Mouse (Mus musculus): ENCODE measurements around the gene Htra1. TPM values are rescaled to one million over a fixed set of nuclear protein-coding genes. Genes with fewer than 3 reads are reported as not detected.

The Htra1 gene
- polyA plus RNA-seq, 1 experiment from 2014 or later, result 8.3 TPM

- ATAC-seq (ENCODE audit: insufficient number of reproducible peaks, low FRiP score, low TSS enrichment, low read depth), result no peak
- no peak overlapping the region for H3K27ac ChIP-seq (replicated peaks; ENCODE audit: low read depth, low read length)
- H3K4me1 ChIP-seq (ENCODE audit: control insufficient read depth, insufficient read depth, low read length), result no peaks in the 10 kb centered on the region
- H3K4me2 ChIP-seq (ENCODE audit: low read depth, severe bottlenecking), result no peak overlapping the region
- DNase-seq (ENCODE audit: low spot score), result no peak
- H3K36me3 ChIP-seq (ENCODE audit: control insufficient read depth, insufficient read depth, low read length), result no peaks in the 10 kb centered on the region
- 50% methylated on average over 8 of the region's 8 CpGs for WGBS
- no peak overlapping the region for H3K9ac ChIP-seq (ENCODE audit: low read length)
- no peaks in the 10 kb centered on the region for H3K27me3 ChIP-seq (ENCODE audit: control insufficient read depth, insufficient read depth, low read length)
- H3K9me3 ChIP-seq (ENCODE audit: control insufficient read depth, low read length), result no peaks in the 10 kb centered on the region
- no peak overlapping the region for H3K4me3 ChIP-seq (ENCODE audit: low read depth, low read length)
Measured at GRCm38 (mm10) chr7:130949331-130949751, 13.4 kb downstream of the Htra1 start.

- ATAC-seq (ENCODE audit: insufficient number of reproducible peaks, low FRiP score, low TSS enrichment, low read depth) (no peak), DNase-seq (ENCODE audit: low spot score) (no peak)
- no peaks in the 10 kb centered on the region for H3K36me3 ChIP-seq (ENCODE audit: control insufficient read depth, insufficient read depth, low read length)
- WGBS, result 92% methylated on average over 7 of the region's 7 CpGs
- no peak overlapping the region for H3K9ac ChIP-seq (ENCODE audit: low read length)
- no peaks in the 10 kb centered on the region for H3K9me3 ChIP-seq (ENCODE audit: control insufficient read depth, low read length)
- H3K4me3 ChIP-seq (ENCODE audit: low read depth, low read length), result no peak overlapping the region
- H3K4me2 ChIP-seq (ENCODE audit: low read depth, severe bottlenecking), result no peak overlapping the region
- no peaks in the 10 kb centered on the region for H3K4me1 ChIP-seq (ENCODE audit: control insufficient read depth, insufficient read depth, low read length)
- H3K27ac ChIP-seq (replicated peaks; ENCODE audit: low read depth, low read length), result no peak overlapping the region
- H3K27me3 ChIP-seq (ENCODE audit: control insufficient read depth, insufficient read depth, low read length), result no peaks in the 10 kb centered on the region
Measured at GRCm38 (mm10) chr7:130950482-130950881, 14.6 kb downstream of the Htra1 start.

- H3K27me3 ChIP-seq (ENCODE audit: control insufficient read depth, insufficient read depth, low read length), result no peaks in the 10 kb centered on the region
- no peaks in the 10 kb centered on the region for H3K9me3 ChIP-seq (ENCODE audit: control insufficient read depth, low read length)
- no peak overlapping the region for H3K27ac ChIP-seq (replicated peaks; ENCODE audit: low read depth, low read length)
- no peak for DNase-seq (ENCODE audit: low spot score)
- WGBS, result 92% methylated on average over 5 of the region's 5 CpGs
- no peak overlapping the region for H3K9ac ChIP-seq (ENCODE audit: low read length)
- ATAC-seq (ENCODE audit: insufficient number of reproducible peaks, low FRiP score, low TSS enrichment, low read depth), result no peak
- no peak overlapping the region for H3K4me3 ChIP-seq (ENCODE audit: low read depth, low read length)
- no peak overlapping the region for H3K4me2 ChIP-seq (ENCODE audit: low read depth, severe bottlenecking)
- no peaks in the 10 kb centered on the region for H3K4me1 ChIP-seq (ENCODE audit: control insufficient read depth, insufficient read depth, low read length)
- no peaks in the 10 kb centered on the region for H3K36me3 ChIP-seq (ENCODE audit: control insufficient read depth, insufficient read depth, low read length)
Measured at GRCm38 (mm10) chr7:130951004-130951403, 15.1 kb downstream of the Htra1 start.

GRCm38 (mm10) chr7:130953376-130953775, 17.5 kb downstream of the Htra1 start:
- H3K4me1 ChIP-seq (ENCODE audit: control insufficient read depth, insufficient read depth, low read length), result no peaks in the 10 kb centered on the region
- WGBS, result 92% methylated on average over 10 of the region's 10 CpGs
- H3K4me3 ChIP-seq (ENCODE audit: low read depth, low read length), result no peak overlapping the region
- H3K36me3 ChIP-seq (ENCODE audit: control insufficient read depth, insufficient read depth, low read length), result no peaks in the 10 kb centered on the region
- no peak overlapping the region for H3K4me2 ChIP-seq (ENCODE audit: low read depth, severe bottlenecking)
- H3K27ac ChIP-seq (replicated peaks; ENCODE audit: low read depth, low read length), result no peak overlapping the region
- DNase-seq (ENCODE audit: low spot score), result no peak
- no peaks in the 10 kb centered on the region for H3K9me3 ChIP-seq (ENCODE audit: control insufficient read depth, low read length)
- no peak for ATAC-seq (ENCODE audit: insufficient number of reproducible peaks, low FRiP score, low TSS enrichment, low read depth)
- H3K9ac ChIP-seq (ENCODE audit: low read length), result no peak overlapping the region
- no peaks in the 10 kb centered on the region for H3K27me3 ChIP-seq (ENCODE audit: control insufficient read depth, insufficient read depth, low read length)

GRCm38 (mm10) chr7:130954177-130954601, 18.3 kb downstream of the Htra1 start:
- Histone ChIP-seq H3K4me2 (ENCODE audit: low read depth, severe bottlenecking) (no peak overlapping the region), H3K4me3 (ENCODE audit: low read depth, low read length) (no peak overlapping the region), H3K9ac (ENCODE audit: low read length) (no peak overlapping the region), H3K36me3 (ENCODE audit: control insufficient read depth, insufficient read depth, low read length) (no peaks in the 10 kb centered on the region), H3K27ac (replicated peaks; ENCODE audit: low read depth, low read length) (no peak overlapping the region), H3K9me3 (ENCODE audit: control insufficient read depth, low read length) (no peaks in the 10 kb centered on the region), H3K27me3 (ENCODE audit: control insufficient read depth, insufficient read depth, low read length) (no peaks in the 10 kb centered on the region), H3K4me1 (ENCODE audit: control insufficient read depth, insufficient read depth, low read length) (no peaks in the 10 kb centered on the region)
- no peak for ATAC-seq (ENCODE audit: insufficient number of reproducible peaks, low FRiP score, low TSS enrichment, low read depth)
- no peak for DNase-seq (ENCODE audit: low spot score)
- 87% methylated on average over 10 of the region's 10 CpGs for WGBS

DNA sequence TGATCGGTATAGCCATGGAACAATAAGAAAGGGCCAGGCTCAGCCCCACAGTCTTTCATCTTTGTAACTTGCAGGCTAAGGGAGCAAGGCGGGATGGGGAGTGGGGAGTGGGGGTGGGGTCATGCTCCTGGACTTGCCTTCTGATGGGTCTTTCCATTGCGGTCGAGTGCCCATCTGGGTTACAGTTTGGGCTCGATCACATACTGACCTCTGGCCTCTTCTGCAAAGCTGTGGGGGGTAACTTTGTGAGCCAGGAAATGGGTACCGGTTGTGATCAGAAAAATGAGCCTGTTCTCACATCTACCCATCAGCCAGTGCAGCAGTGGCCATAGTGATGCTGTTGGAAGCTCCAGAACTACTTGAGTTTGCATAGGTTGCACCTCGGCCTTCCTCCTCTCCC, 22.6 kb downstream of the Htra1 start:
- H3K27me3 ChIP-seq (ENCODE audit: control insufficient read depth, insufficient read depth, low read length), result no peaks in the 10 kb centered on the region
- H3K4me2 ChIP-seq (ENCODE audit: low read depth, severe bottlenecking), result no peak overlapping the region
- no peak overlapping the region for H3K27ac ChIP-seq (replicated peaks; ENCODE audit: low read depth, low read length)
- no peaks in the 10 kb centered on the region for H3K36me3 ChIP-seq (ENCODE audit: control insufficient read depth, insufficient read depth, low read length)
- H3K9ac ChIP-seq (ENCODE audit: low read length), result no peak overlapping the region
- H3K4me3 ChIP-seq (ENCODE audit: low read depth, low read length), result no peak overlapping the region
- DNase-seq (ENCODE audit: low spot score) (no peak), ATAC-seq (ENCODE audit: insufficient number of reproducible peaks, low FRiP score, low TSS enrichment, low read depth) (no peak)
- 64% methylated on average over 7 of the region's 7 CpGs for WGBS
- no peaks in the 10 kb centered on the region for H3K9me3 ChIP-seq (ENCODE audit: control insufficient read depth, low read length)
- H3K4me1 ChIP-seq (ENCODE audit: control insufficient read depth, insufficient read depth, low read length), result no peaks in the 10 kb centered on the region

DNA sequence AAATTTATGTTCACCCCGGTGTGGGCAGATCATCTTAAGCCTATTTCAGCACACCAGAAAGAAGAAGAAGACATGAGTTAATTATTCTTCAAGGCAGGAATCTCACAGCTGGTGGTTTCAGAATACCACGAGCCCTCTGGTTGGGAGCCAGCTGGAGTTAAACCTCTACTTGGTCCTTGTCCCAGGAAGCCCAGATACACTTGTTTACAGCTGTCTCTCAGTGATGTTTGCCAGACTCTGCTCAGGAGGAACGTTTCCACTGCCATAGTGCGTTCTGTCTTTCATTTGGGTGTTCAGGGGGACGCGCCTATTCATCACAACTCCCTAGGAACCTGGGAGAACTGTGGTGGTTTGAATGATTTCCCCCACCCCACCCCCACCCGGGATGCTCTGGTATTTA, 24.0 kb downstream of the Htra1 start:
- Histone ChIP-seq H3K4me3 (ENCODE audit: low read depth, low read length) (no peak overlapping the region), H3K4me2 (ENCODE audit: low read depth, severe bottlenecking) (no peak overlapping the region), H3K9ac (ENCODE audit: low read length) (no peak overlapping the region), H3K9me3 (ENCODE audit: control insufficient read depth, low read length) (no peaks in the 10 kb centered on the region), H3K4me1 (ENCODE audit: control insufficient read depth, insufficient read depth, low read length) (peaks cover 3% of the 10 kb centered on the region; the same call in 1 of the 2 replicates), H3K27ac (replicated peaks; ENCODE audit: low read depth, low read length) (no peak overlapping the region), H3K36me3 (ENCODE audit: control insufficient read depth, insufficient read depth, low read length) (no peaks in the 10 kb centered on the region), H3K27me3 (ENCODE audit: control insufficient read depth, insufficient read depth, low read length) (no peaks in the 10 kb centered on the region)
- no peak for ATAC-seq (ENCODE audit: insufficient number of reproducible peaks, low FRiP score, low TSS enrichment, low read depth)
- DNase-seq (ENCODE audit: low spot score), result no peak
- 19% methylated on average over 7 of the region's 7 CpGs for WGBS

DNA sequence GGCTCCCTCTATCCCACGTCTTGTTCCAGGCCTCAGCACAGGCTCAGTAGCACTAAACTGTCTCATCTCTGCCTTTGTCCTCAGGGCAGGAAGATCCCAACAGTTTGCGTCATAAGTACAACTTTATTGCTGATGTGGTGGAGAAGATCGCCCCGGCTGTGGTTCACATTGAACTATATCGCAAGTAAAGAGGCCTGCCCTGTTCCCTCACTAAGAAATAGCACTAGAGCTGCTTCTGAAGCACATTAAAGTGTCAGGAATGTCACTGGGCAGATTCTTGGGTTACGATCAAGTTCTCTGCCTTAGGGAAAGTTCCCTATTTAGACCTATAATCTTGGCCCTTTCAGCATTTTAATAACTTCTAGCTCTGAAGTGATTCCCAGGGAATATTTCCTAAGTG, 25.5 kb downstream of the Htra1 start:
- no peaks in the 10 kb centered on the region for H3K27me3 ChIP-seq (ENCODE audit: control insufficient read depth, insufficient read depth, low read length)
- H3K9ac ChIP-seq (ENCODE audit: low read length), result no peak overlapping the region
- H3K4me3 ChIP-seq (ENCODE audit: low read depth, low read length), result no peak overlapping the region
- DNase-seq (ENCODE audit: low spot score) (no peak), ATAC-seq (ENCODE audit: insufficient number of reproducible peaks, low FRiP score, low TSS enrichment, low read depth) (no peak)
- WGBS, result 69% methylated on average over 6 of the region's 6 CpGs
- H3K36me3 ChIP-seq (ENCODE audit: control insufficient read depth, insufficient read depth, low read length), result no peaks in the 10 kb centered on the region
- H3K9me3 ChIP-seq (ENCODE audit: control insufficient read depth, low read length), result no peaks in the 10 kb centered on the region
- no peak overlapping the region for H3K27ac ChIP-seq (replicated peaks; ENCODE audit: low read depth, low read length)
- no peak overlapping the region for H3K4me2 ChIP-seq (ENCODE audit: low read depth, severe bottlenecking)
- peaks cover 12% of the 10 kb centered on the region; the same call in 1 of the 2 replicates for H3K4me1 ChIP-seq (ENCODE audit: control insufficient read depth, insufficient read depth, low read length)

- no peak overlapping the region for H3K27ac ChIP-seq (replicated peaks; ENCODE audit: low read depth, low read length)
- no peak overlapping the region for H3K4me3 ChIP-seq (ENCODE audit: low read depth, low read length)
- DNase-seq (ENCODE audit: low spot score), result no peak
- no peak for ATAC-seq (ENCODE audit: insufficient number of reproducible peaks, low FRiP score, low TSS enrichment, low read depth)
- 65% methylated on average over 5 of the region's 5 CpGs for WGBS
- H3K36me3 ChIP-seq (ENCODE audit: control insufficient read depth, insufficient read depth, low read length), result no peaks in the 10 kb centered on the region
- H3K9ac ChIP-seq (ENCODE audit: low read length), result no peak overlapping the region
- no peaks in the 10 kb centered on the region for H3K27me3 ChIP-seq (ENCODE audit: control insufficient read depth, insufficient read depth, low read length)
- no peaks in the 10 kb centered on the region for H3K9me3 ChIP-seq (ENCODE audit: control insufficient read depth, low read length)
- H3K4me1 ChIP-seq (ENCODE audit: control insufficient read depth, insufficient read depth, low read length), result peaks cover 17% of the 10 kb centered on the region; the same call in 1 of the 2 replicates
- no peak overlapping the region for H3K4me2 ChIP-seq (ENCODE audit: low read depth, severe bottlenecking)
Measured at GRCm38 (mm10) chr7:130964686-130965085, 28.8 kb downstream of the Htra1 start.

Measured in limb, embryonic 11.5 days (tissue).